Mouse (Mus musculus): ENCODE measurements at regions not wholly inside any gene's neighbourhood (a gene's known extent, or its start where the extent isn't known, plus 50 kb on each side); places are given as distances from the start of the nearest gene placed in this dataset.
"Not testable (repeated sequence)": the region's sequence is repeated elsewhere in the genome, so short reads cannot be mapped to it uniquely, and the experiment has no call there.

DNA sequence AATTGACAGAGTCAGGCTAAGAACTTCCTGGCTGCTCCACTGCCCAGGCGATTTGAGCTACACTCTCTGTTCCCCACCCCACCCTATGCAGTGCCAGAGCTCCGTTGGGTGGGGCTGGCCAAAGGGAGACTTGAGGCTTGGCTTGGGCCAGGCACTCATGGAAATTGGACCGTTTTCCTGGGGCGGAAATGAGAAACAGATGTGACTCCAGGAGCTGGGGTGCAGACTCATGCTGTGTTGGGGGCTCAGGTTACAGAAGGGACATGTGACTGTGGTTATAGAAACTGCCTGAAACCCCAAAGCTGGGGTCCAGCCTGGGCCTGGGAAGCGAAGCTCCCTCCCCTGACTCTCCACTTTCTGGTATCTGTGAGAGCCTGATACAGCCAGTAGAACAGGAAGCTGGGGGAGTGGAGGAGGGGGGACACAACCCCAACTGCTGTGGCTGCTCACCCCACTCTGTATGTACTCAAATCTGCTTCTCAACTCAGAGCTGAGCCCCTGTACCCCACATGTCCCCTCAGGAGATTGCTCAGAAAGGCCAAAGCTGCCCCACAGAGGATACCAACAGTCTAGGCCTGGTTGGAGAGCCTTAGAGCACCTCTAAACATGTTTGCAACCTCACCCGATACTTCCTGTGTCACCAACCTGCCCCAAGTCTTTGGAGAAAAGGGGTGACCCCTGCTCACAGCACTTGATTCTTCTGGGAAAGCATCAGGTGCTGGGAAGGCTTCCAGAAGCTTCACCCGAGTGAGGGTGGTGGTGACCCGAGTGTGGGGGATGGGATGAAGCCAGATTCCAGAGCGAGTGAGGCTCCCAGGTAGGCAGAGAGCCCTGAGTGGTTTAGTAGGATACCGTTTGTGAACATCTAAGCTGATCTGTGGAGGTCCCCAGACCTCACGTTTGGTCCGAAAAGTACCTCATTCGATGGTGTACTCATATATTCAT, 142.9 kb upstream of the Haao start:
- peak; percentile 69 for DNase-seq (ENCODE audit: low spot score)

DNA sequence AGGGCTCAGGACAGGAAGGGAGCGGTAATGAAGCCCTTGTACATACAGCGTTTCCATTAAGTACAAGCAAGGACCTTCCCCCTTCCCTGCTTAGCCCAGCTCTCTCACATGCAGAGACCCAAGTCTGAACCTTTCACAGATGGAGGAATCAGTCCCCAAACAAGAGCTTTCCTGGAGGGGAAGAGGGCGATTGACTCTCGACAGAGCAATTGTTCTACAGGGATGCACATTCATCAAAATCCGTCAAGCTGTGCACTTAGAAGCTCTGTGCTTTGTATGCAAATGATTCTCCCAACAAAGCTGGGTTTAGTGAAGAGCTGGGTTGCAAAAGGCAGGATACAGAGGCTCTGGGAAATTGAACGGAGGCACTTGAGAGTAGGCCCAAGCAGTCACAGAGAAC, 141.1 kb upstream of the Haao start:
- no peak for DNase-seq (ENCODE audit: low spot score)

DNA sequence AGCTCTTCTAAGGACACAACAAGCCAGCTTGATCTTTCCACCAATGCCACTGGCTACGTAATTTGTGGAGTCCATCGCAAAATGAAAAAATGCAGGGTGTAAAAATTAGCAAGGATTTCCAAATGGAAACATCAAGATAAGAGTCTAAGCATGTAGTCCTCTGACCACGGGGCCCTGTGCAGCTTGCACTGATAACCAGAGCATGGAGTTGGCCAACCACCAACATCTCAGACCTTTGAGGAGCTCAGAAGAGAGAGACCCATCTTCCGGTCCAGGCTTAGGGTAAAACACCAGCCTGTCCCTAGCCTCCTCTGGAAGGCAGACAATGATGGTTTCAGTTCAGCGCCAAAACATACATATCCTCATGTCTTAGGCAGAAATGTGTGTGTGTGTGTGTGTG, 140.4 kb upstream of the Haao start:
- no peak for DNase-seq (ENCODE audit: low spot score)

DNA sequence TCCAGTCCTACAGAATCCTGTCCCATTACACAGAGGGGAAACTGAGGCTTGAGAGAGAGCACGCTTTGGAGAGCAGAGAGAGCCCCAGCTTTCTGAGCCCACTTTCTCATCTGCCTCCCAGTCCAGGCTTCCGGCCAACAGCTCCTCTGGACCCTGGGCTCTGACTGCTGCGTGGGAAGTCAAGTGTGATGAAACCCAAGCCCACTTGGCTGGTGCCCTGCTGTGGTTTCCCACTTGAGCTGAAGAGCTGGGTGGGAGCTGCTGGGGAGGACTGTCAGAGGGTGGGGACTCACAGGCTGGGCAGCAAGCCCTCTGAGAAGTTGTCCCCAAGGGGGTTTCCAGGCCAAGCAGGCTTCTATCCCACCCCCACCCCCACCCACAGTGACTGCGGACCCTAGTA, 139.9 kb upstream of the Haao start:
- DNase-seq (ENCODE audit: low spot score): no peak

DNA sequence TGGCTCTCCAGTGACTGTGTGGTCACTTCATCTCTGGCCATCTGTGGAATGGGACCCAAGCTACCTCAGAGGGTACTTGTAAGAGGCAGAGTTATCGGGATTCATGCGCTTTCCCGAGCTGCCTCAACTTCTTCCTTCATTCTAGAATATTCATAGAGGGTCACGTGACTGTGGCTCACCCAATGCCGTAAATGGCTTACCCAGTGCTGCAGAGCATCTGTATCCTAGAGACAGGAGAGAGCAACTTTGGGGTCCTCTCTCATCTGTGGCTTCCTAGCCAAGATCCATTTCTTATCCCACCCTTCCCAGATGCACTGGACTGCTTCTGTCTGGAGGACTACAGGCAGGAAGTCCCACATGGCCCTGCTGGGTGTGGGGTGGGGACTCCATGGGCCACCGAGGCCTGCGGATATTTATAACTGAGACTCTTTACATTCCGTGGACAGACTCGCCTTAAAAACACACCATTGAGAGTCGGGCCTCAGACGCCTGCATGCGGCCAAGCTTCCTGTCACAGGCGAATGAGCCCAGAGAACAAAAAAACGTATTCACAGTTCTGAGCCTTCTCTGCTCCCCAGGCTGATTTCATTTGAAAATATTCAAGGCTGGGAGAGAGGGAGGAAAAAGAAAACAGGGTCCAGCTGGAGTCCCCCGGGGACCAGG, 138.3 kb upstream of the Haao start:
- DNase-seq (ENCODE audit: low spot score): no peak

DNA sequence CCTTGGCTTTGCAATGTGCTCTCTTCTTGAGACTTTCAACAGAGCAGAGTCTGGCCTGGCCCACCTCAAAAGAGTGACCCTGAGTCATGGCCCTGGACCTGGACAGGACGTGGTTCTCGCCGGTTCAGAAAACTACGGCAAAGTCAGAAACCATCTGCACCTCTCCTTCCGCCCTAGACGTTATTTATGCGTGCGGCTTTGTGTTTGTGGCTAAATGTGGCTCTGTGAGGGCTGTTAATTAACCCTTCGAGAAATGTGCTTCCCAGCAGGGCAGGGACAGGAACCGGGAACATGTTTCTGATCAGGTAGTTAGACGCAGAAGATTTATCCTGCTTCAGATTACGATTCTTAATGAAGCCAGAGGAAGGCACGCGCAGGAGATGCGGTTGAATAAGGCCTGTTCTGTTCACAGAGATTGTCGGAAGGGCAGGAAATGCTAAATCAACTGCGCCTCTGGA, 137.6 kb upstream of the Haao start:
- no peak for DNase-seq (ENCODE audit: low spot score)

DNA sequence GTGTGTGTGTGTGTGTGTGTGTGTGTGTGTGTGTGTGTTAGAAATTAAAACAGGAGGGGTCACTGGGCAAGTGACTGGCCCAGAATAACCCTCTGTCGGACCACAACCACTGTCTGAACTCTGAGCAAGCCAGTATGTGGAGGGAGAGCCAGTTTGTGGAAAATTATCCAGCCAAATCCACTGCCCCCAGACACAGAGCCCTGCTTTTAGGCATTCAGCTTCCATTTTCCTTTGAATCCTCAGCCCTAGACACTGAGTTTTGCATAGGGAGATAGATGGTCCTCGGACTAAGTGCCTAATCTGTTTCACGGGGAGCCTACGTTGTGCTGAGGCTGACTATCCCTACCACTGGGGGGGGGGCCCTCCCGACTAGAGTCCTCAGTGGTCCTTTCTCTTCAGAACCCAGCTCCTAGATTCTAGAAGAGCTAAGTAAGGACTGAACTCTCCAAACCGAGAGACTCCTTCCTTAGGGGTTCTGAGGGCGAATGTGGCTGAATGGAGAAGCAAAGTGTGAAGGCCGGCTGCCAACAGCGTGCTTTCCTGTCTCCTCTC, 136.2 kb upstream of the Haao start:
- DNase-seq (ENCODE audit: low spot score): no peak

DNA sequence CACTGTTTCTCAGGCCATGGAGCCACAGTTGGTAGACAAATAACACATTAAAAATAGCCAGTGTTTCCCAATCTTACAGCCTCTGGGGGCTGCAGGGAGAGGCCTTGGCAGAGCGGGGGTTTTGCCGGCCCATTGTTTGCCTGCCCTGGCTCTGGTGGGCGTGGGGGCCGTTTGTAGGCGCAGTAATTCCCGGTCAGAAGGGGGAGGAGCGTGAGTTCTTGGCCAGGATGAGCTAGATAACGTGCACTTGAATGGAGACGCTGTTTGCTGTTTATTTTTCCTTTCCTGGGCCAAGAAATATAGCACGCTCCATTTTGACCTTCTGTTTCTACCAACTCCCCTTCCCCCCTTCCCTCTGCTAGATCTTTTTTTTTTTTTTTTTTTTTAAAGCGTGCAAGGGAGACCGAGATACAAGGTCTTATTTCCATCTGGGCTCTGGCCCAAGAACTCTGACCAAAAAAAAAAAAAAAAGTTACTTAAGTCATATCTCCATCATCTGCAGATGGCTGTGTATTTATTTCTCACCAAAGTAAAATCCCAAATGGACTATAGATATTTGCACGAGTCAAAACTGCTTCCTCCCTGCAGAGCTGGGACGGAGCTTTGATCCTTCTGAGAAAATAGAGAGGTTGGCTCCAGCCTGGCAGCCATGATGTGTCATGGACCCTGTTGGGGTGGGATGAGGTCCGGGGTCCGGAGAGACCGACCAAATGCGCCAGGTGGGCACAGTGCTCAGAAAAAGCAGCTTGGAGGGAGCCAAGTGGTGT, 135.5 kb upstream of the Haao start:
- DNase-seq (ENCODE audit: low spot score): peak; percentile 69

DNA sequence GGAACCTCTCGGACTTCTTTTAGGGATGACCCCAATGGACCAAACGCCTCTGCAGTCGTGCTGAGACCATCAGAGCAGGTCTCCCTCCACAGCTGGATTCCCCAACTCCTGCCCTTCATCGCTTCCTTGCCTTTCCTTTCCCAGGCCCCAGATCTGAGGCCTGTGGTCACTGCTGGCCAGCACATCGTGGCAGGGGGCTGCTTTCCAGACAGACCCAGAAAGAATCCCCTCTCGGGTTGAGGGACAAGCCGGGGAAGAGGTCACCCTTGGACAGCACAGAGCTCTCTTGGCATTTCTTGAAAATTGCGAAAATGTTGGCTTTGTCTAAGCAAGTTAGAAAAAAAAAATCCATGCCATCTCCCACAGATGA, 134.9 kb upstream of the Haao start:
- DNase-seq (ENCODE audit: low spot score): no peak

DNA sequence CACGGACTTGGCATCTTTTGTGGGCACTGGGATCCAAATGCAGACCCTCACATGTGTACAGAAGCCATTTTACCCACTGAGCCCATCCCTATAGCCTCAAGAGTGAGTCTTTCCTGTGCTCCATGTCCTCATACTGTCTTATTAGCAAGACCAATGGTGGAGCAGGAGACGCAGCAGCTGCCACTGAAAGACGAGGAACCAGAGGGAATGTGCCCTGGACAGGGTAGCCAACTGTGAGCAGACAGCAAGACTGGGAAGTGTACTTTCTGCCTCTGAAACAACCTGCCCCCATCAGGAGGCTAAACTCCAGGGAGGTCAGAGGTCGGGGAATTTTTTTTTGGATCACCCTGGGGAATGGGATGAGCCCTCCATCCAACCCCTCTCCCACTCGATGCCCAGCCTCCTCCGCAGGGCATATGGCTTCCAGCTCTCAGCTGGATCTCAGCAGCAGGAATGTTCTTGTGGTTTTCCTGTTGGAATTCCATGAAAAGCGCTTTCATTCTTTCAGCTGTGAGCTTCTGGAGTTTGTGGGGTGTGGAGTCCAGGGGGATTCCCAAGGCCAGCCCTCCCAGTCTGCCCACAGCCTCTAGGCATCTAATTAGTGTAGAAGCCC, 131.2 kb upstream of the Haao start:
- no peak for DNase-seq (ENCODE audit: low spot score)

DNA sequence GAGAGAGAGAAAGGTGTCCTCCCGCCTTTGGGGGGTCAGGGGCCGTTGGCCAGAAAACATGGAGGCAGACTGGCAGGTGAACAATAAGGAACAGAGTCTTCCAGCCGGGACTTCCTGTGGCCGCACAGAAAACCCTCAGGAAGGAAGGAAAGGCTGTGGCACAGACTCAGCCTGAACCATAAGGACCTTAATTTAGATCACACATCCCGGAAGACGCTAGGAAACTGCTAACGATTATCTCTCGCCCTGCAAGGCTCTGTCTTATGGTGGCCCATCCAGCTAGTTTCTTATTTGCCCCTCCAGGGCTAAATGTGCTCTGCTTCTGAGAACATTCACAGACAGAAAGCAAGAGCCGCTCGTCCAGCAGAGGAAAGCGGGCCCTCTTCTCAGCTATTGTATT, 130.0 kb upstream of the Haao start:
- no peak for DNase-seq (ENCODE audit: low spot score)

DNA sequence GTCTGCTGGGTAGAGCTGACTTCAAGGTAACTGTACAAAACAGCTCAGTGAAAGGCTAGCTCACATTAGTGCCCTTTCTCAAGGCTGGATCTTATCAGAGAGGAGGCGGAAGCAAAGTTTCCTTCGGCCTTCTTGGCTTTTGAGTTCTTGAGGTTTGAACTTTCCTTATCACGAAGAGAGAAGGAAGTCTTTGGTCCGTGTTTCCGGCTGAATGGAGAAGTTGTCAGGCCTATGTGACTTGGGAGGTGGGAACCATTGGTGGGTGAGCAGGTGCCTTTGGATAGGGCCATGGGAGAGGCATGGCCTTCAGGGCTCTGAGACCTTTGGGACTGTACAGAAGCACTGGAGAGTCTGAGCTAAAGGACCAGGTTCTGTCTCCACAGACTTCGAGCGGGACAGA, 128.1 kb upstream of the Haao start:
- no peak for DNase-seq (ENCODE audit: low spot score)

DNA sequence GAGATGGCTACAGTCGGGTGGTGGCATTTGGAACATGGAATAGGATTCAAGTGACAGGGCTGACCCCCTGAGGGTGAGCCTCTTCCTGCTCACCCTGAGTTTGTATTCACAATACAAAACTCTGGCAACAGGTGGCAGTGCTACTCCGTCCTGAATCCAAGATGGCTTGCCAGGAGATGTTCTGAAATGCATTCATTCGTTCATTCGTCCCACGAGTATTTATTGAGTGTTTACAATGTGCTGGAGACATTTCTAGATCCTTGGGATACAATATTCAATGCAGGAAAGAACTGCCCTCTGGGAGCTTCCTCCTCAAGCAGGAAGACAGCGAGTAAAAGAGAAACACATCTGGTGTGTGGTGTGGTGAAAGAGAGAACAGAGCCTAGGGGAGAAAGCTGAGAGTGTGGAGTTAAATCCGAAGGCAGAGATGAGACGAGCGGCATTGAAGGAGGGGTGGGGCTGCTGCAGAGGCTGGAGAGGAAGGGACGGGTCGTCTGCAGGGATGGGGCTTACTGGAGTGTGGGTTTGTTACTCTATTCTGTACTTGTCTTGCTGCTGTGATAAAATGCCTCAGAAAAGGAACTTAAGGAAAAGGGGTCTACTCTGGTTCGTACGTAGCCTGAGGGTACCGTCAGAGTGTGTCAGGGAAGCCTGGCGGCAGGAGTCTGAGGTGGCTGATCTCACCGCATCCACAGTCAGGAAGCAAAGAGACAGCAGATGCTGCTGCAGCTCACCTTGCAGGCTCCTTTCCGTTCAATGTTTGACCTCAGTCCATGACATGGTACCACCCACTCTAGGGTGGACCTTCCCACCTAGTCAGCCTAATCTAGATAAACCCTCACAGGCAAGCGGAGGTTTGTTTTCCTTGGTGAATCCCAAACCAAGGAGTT, 125.9 kb upstream of the Haao start:
- DNase-seq (ENCODE audit: low spot score): no peak

DNA sequence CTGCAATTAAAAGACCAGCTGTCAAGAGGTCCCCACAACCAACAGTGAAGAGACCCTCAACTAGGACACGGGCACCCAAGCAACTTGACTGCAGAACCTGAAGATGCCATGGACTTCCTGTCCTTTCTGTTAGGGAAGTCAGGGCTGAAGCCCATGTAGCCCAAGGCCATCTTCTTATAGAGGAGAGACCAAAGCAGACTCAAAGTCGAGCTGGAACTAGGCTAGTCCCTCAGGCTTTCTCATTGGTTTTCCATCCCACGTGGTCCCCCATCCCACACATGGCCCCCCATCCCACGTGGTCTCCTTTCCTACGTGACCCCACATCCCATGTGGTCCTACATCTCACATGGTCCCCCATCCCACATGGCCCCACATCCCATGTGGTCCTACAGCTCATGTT, 125.1 kb upstream of the Haao start:
- no peak for DNase-seq (ENCODE audit: low spot score)

DNA sequence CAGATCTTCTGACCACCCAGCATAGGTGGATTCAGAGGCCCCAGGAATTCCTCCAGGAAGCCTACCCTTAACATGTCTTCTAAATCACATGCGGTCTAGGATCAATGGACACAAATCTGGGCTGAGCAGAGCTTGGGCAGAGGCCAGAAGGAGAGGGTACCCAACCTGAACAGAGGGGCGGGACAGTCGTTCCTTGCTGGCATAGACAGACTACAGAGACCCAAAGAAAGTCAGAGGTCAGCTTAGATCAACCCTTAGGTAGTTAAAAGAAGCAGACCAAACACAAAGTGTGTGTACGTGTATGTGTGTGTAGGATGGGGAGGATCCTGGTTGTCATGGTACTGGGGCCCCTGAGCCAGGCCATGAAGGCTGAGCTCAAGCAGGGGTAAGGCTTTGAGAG, 124.7 kb upstream of the Haao start:
- DNase-seq (ENCODE audit: low spot score): no peak

DNA sequence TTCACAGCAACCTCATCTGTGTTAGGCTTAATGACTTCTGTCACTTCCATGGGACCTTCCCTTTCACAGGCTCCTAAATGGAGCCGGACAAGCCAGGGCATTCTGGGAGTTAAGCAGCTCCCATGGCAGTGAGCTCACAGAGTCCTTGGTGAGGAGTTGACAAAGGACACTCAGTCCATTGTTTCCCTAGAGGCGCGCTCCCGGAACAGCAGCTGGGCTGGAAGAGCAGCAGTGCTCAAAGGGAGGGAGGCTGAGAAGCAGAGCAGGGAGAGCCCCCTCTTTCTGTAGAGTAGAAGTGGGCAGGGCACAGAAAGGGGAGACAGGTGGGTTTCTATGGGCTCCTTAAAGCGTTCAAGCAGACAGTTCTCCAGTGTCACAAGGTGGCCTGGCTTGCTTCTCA, 124.3 kb upstream of the Haao start:
- no peak for DNase-seq (ENCODE audit: low spot score)

DNA sequence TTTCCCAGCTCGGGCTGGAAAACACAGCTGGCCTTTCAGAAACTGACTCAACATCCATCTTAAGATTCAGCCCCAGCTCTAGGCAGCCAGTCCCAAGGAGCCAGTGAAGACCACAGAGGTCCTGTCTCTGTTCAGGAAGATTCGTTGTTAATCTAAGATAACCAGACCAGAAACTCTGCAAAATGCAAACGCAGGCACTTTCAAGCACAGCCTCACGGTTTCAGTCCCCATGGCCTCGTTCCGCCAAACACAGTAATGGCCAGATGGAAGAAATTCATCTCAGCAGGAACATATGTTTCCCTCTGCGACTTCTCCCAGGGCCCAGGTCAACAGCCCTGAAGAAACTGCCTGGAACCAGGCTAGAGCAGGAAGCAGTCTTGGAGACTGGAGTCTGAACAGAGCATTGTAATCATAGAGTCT, 121.7 kb upstream of the Haao start:
- DNase-seq (ENCODE audit: low spot score): no peak

DNA sequence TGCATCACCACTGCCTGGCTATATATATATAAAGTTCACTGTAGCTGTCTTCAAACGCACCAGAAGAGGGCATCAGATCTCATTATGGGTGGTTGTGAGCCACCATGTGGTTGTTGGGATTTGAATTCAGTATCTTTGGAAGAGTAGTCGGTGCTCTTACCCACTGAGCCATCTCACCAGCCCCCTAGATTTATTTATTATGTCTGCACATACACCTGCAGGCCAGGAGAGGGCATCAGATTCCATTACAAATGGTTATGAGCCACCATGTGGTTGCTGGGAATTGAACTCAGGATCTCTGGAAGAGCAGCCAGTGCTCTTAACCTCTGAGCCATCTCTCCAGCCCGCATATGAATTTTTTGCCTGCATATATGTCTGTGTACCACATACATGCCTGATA, 120.4 kb upstream of the Haao start:
- not testable (repeated sequence) for DNase-seq (ENCODE audit: low spot score)

DNA sequence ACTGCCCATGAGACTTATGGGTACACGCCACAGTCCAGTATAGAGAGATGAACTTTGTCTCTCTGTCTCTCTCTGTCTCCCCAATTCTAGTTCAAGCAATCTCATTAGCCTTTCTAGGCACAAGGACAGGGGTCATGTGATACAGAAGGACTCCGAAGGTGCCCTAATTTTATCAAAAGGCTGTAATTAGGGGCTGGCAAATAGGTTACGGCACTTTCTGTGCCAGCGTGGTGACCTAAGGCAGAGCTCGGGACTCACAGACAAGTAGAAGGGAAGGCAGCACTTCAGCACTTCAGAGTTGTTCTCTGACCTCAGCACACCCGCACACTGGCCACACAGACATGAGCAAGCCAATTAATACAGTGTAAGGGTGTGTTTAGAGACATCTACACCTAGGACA, 119.2 kb upstream of the Haao start:
- DNase-seq (ENCODE audit: low spot score): no peak

DNA sequence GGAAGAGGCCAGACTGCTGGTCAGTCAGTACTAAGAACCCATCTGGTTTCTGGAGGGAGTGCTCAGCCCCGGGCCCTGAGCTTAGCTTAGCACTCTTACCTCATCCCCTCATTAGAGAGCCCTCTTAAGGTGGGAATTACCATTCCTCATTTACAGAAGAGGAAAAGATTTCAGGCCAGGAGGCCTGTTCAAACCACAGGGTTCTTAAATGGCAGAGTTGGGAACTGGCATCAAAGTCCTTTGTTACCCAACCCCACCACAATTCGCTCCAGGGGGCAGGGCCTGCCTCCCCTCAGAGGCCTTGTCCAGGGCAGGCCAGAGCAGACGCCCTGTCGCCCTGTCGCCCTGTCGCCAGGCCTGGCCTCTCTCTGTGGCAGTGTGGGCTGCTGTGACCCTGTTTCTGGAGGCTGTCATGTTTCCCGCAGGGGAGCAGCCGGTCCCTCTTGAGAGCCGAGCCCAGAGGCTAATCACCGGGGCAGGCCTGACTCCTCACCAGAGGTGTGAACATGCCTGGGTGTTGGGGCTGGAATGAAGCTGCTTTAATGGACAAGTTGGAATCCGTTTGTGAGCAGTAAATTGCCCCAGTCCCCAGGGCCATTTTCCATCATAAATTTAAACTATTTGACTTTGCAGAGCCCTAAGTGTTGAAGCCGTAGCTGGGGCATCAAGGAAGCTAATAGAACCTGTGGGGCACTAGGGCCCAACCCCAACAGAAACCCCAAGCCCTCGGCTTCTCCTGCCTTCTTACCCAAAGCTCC, 116.9 kb upstream of the Haao start:
- DNase-seq (ENCODE audit: low spot score): no peak

Measured in ovary, postnatal 14 days (tissue).